Mouse (Mus musculus) myocyte (in vitro differentiated cells): ENCODE results near the gene Btc. TPM values are rescaled to one million over a fixed set of nuclear protein-coding genes. Genes with fewer than 3 reads are reported as not detected.
A peak's percentile ranks its signal among the peaks of the same experiment; 100 is the strongest.

Experiments
- H3K27me3 ChIP-seq: one replicate; pipeline ENCODE4 v1.6.1; 2011; ENCODE audit not compliant: control insufficient read depth, insufficient read depth, insufficient read length
- H3K36me3 ChIP-seq: one replicate; pipeline ENCODE4 v1.6.1; 2011; ENCODE audit not compliant: control insufficient read depth, insufficient read depth
- H3K4me2 ChIP-seq: one replicate; pipeline ENCODE4 v1.6.1; 2011; ENCODE audit warnings: low read depth, control low read depth
- H3K4me3 ChIP-seq: one replicate; pipeline ENCODE4 v1.5.1; 2011; ENCODE audit warnings: mild to moderate bottlenecking, control low read depth, moderate library complexity
- H3K79me2 ChIP-seq: one replicate; pipeline ENCODE4 v1.6.1; 2011; ENCODE audit not compliant: control insufficient read depth, insufficient read depth
- H3ac ChIP-seq: one replicate; pipeline ENCODE4 v1.6.1; 2011; ENCODE audit not compliant: control insufficient read depth, insufficient read length
- CEBPB ChIP-seq: IDR thresholded peaks from 2 replicates; pipeline ENCODE4 v1.6.1; 2011; ENCODE audit warnings: mild to moderate bottlenecking, moderate library complexity; ENCODE audit not compliant: poor library complexity, insufficient read depth, severe bottlenecking
- E2F4 ChIP-seq: IDR thresholded peaks from one replicate; pipeline ENCODE4 v1.6.1; 2011; ENCODE audit warnings: mild to moderate bottlenecking, control low read depth, moderate library complexity; ENCODE audit not compliant: insufficient read depth
- MAX ChIP-seq: IDR thresholded peaks from one replicate; pipeline ENCODE4 v1.6.1; 2011; ENCODE audit warnings: low read depth, mild to moderate bottlenecking, control low read depth
- MYOD1 ChIP-seq, 3 experiments: IDR thresholded peaks; one replicate each; pipeline ENCODE4 v1.6.1; 2011; ENCODE audit warnings: control low read depth in 2 of 3, low read depth in 2 of 3, mild to moderate bottlenecking in 2 of 3, moderate library complexity in 1 of 3; ENCODE audit not compliant: insufficient read length in 2 of 3, control insufficient read depth in 1 of 3
- MYOG ChIP-seq, 3 experiments: IDR thresholded peaks; one replicate each; pipeline ENCODE4 v1.6.1; 2011; ENCODE audit warnings: control low read depth in 2 of 3, low read depth in 2 of 3, mild to moderate bottlenecking in 2 of 3; ENCODE audit not compliant: insufficient read length in 2 of 3, control insufficient read depth in 1 of 3, insufficient read depth in 1 of 3
- POLR2A ChIP-seq: IDR thresholded peaks from one replicate; pipeline ENCODE4 v1.6.1; 2011; ENCODE audit warnings: low read depth, mild to moderate bottlenecking, control low read depth, moderate library complexity; ENCODE audit not compliant: insufficient read length
- POLR2AphosphoS2 ChIP-seq: IDR thresholded peaks from one replicate; pipeline ENCODE4 v1.6.1; 2011; ENCODE audit warnings: low read depth, control low read depth; ENCODE audit not compliant: insufficient read length
- REST ChIP-seq: IDR thresholded peaks from one replicate; pipeline ENCODE4 v1.6.1; 2011; ENCODE audit warnings: mild to moderate bottlenecking, control low read depth, moderate library complexity; ENCODE audit not compliant: insufficient read depth, insufficient read length
- SRF ChIP-seq: IDR thresholded peaks from one replicate; pipeline ENCODE4 v1.6.1; 2011; ENCODE audit warnings: low read depth; ENCODE audit not compliant: control insufficient read depth, insufficient read length
- TCF12 ChIP-seq: IDR thresholded peaks from one replicate; pipeline ENCODE4 v1.6.1; 2011; ENCODE audit warnings: mild to moderate bottlenecking, control low read depth; ENCODE audit not compliant: poor library complexity, insufficient read depth, severe bottlenecking
- TCF3 ChIP-seq: IDR thresholded peaks from one replicate; pipeline ENCODE4 v1.6.1; 2011; ENCODE audit warnings: low read depth, control low read depth; ENCODE audit not compliant: insufficient read length
- USF1 ChIP-seq: IDR thresholded peaks from one replicate; pipeline ENCODE4 v1.6.1; 2011; ENCODE audit warnings: low read depth, mild to moderate bottlenecking, control low read depth, moderate library complexity
- polyA plus RNA-seq: library from polyadenylated mRNA; unstranded; fragments of >200 nt; fragmentation: generic; extraction: Trizol; gene quantifications from one replicate; pipeline ENCODE4 v1.2.1, GENCODE M21; 2012; ENCODE audit warnings: missing spikeins

The Btc gene
- polyA plus RNA-seq, 1 experiment, result 0.36 TPM

DNA sequence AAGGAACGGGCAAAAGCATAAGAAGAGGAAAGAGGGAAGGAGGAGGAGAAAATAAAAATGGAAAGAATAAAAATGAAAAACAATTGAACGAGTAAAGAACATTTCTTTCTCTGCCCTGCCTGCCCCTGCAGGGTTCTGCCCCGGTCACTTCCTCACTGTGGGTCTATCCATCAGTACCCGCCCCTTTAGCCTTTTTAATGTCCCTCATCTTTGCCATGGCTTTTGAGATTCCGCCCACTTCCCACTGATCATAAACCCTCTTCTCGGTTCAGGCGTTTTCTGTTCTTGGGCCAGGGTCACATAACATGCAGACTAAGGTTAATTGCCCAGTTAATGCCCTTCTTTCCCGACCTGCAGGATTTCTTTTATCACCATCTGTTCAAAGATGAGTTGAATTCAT is 25.8 kb upstream of the Btc start:
- H3K4me3 ChIP-seq, result no peak overlapping the region
- H3K27me3 ChIP-seq, result no peaks in the 10 kb centered on the region
- H3K36me3 ChIP-seq, result no peaks in the 10 kb centered on the region
- H3ac ChIP-seq, result no peak overlapping the region
- H3K79me2 ChIP-seq, result no peaks in the 10 kb centered on the region
- H3K4me2 ChIP-seq, result no peak overlapping the region
- TF ChIP-seq MAX (no peak), E2F4 (no peak), POLR2A (no peak), CEBPB (no peak), POLR2AphosphoS2 (no peak), MYOD1 (IDR thresholded peaks at IDR 0.05; ENCODE audit: control insufficient read depth in 1 of 3, insufficient read length in 2 of 3, low read depth in 2 of 3) (no peak), USF1 (no peak), MYOG (IDR thresholded peaks at IDR 0.05; ENCODE audit: control insufficient read depth in 1 of 3, insufficient read depth in 1 of 3, insufficient read length in 2 of 3, low read depth in 2 of 3) (no peak), TCF12 (no peak), REST (no peak), SRF (no peak), TCF3 (no peak)

- TF ChIP-seq POLR2AphosphoS2 (no peak), MYOG (IDR thresholded peaks at IDR 0.05; ENCODE audit: control insufficient read depth in 1 of 3, insufficient read depth in 1 of 3, insufficient read length in 2 of 3, low read depth in 2 of 3) (no peak), USF1 (no peak), E2F4 (no peak), POLR2A (no peak), MAX (no peak), TCF3 (no peak), MYOD1 (IDR thresholded peaks at IDR 0.05; ENCODE audit: control insufficient read depth in 1 of 3, insufficient read length in 2 of 3, low read depth in 2 of 3) (no peak), CEBPB (no peak), REST (no peak)
- H3K27me3 ChIP-seq, result no peaks in the 10 kb centered on the region
- H3K4me3 ChIP-seq, result no peak overlapping the region
- no peak overlapping the region for H3K4me2 ChIP-seq
- H3ac ChIP-seq, result no peak overlapping the region
- H3K36me3 ChIP-seq, result no peaks in the 10 kb centered on the region
- no peaks in the 10 kb centered on the region for H3K79me2 ChIP-seq
These were observed 11.0 kb upstream of the Btc start for GRCm38 (mm10) chr5:91413814-91414213.

- no peaks in the 10 kb centered on the region for H3K36me3 ChIP-seq
- H3K79me2 ChIP-seq, result no peaks in the 10 kb centered on the region
- H3K4me2 ChIP-seq, result no peak overlapping the region
- H3K4me3 ChIP-seq, result no peak overlapping the region
- H3ac ChIP-seq, result no peak overlapping the region
- TF ChIP-seq USF1, result no peak
- no peak for TF ChIP-seq E2F4
- TF ChIP-seq TCF12, result no peak
- TF ChIP-seq TCF3, result no peak
- TF ChIP-seq MAX, result no peak
- no peak for TF ChIP-seq MYOD1 (IDR thresholded peaks at IDR 0.05; ENCODE audit: control insufficient read depth in 1 of 3, insufficient read length in 2 of 3, low read depth in 2 of 3)
- no peak for TF ChIP-seq MYOG (IDR thresholded peaks at IDR 0.05; ENCODE audit: control insufficient read depth in 1 of 3, insufficient read depth in 1 of 3, insufficient read length in 2 of 3, low read depth in 2 of 3)
- no peak for TF ChIP-seq REST
- TF ChIP-seq POLR2AphosphoS2, result no peak
- no peak for TF ChIP-seq SRF
- no peaks in the 10 kb centered on the region for H3K27me3 ChIP-seq
These were observed 1.5 kb upstream of the Btc start for GRCm38 (mm10) chr5:91404263-91404662.

- TF ChIP-seq MYOG (IDR thresholded peaks at IDR 0.05; ENCODE audit: control insufficient read depth in 1 of 3, insufficient read depth in 1 of 3, insufficient read length in 2 of 3, low read depth in 2 of 3), result no peak
- TF ChIP-seq TCF12, result no peak
- peak overlapping the region; percentile 24 for H3K4me3 ChIP-seq
- H3K4me2 ChIP-seq, result peak overlapping the region; percentile 87
These were observed 487 bp upstream of the Btc start for GRCm38 (mm10) chr5:91403281-91403680.

GRCm38 (mm10) chr5:91400493-91401096 is 2.2 kb downstream of the Btc start:
- Histone ChIP-seq H3K4me3 (no peak overlapping the region), H3ac (no peak overlapping the region)
- TF ChIP-seq MYOG (IDR thresholded peaks at IDR 0.05; ENCODE audit: control insufficient read depth in 1 of 3, insufficient read depth in 1 of 3, insufficient read length in 2 of 3, low read depth in 2 of 3), result no peak
- TF ChIP-seq USF1, result no peak
- no peak for TF ChIP-seq REST
- no peak for TF ChIP-seq CEBPB
- TF ChIP-seq E2F4, result no peak

More at GRCm38 (mm10) chr5:91403281-91403680, 487 bp upstream of the Btc start:
- H3K36me3 ChIP-seq, result no peaks in the 10 kb centered on the region
- no peak overlapping the region for H3ac ChIP-seq
- no peaks in the 10 kb centered on the region for H3K27me3 ChIP-seq
- no peaks in the 10 kb centered on the region for H3K79me2 ChIP-seq

More at GRCm38 (mm10) chr5:91400493-91401096, 2.2 kb downstream of the Btc start:
- peak overlapping the region; percentile 40 for H3K4me2 ChIP-seq
- H3K27me3 ChIP-seq, result no peaks in the 10 kb centered on the region
- H3K36me3 ChIP-seq, result no peaks in the 10 kb centered on the region
- no peaks in the 10 kb centered on the region for H3K79me2 ChIP-seq
